Mouse (Mus musculus) ES-Bruce4 (cell line): Measurements from ENCODE around the gene Zbtb16. TPM values are rescaled to one million over a fixed set of nuclear protein-coding genes. Genes with fewer than 3 reads are reported as not detected.

ENCODE experiments used
- H3K27ac ChIP-seq: 2 replicates; pipeline ENCODE4 v1.5.1; 2012; ENCODE audit warnings: low read length, inconsistent platforms; ENCODE audit not compliant: insufficient read depth
- H3K27me3 ChIP-seq: 2 replicates; pipeline ENCODE4 v1.6.1; 2012; ENCODE audit warnings: mild to moderate bottlenecking, low read length, inconsistent platforms; ENCODE audit not compliant: control insufficient read depth, poor library complexity, insufficient read depth, severe bottlenecking
- H3K36me3 ChIP-seq: 2 replicates; pipeline ENCODE4 v1.6.1; 2012; ENCODE audit warnings: inconsistent platforms, mild to moderate bottlenecking, low read length, moderate library complexity; ENCODE audit not compliant: control insufficient read depth, poor library complexity, insufficient read depth, severe bottlenecking
- H3K4me1 ChIP-seq: one replicate; pipeline ENCODE4 v1.8.1; 2011; ENCODE audit warnings: low read length; ENCODE audit not compliant: control insufficient read depth, insufficient read depth
- H3K4me3 ChIP-seq: 2 replicates; pipeline ENCODE4 v1.5.1; 2011; ENCODE audit warnings: low read depth, mild to moderate bottlenecking, low read length
- H3K9ac ChIP-seq: 2 replicates; pipeline ENCODE4 v1.6.1; 2012; ENCODE audit warnings: low read depth, mild to moderate bottlenecking, inconsistent platforms; ENCODE audit not compliant: poor library complexity, severe bottlenecking
- H3K9me3 ChIP-seq: replicated peaks from 2 replicates; pipeline ENCODE4 v1.6.1; 2012; ENCODE audit warnings: mild to moderate bottlenecking, low read length, inconsistent platforms; ENCODE audit not compliant: control insufficient read depth, poor library complexity, insufficient read depth, severe bottlenecking
- CTCF ChIP-seq: IDR thresholded peaks from one replicate; pipeline ENCODE4 v1.8.1; 2011; ENCODE audit warnings: low read depth, low read length
- EP300 ChIP-seq: IDR thresholded peaks from 2 replicates; pipeline ENCODE4 v1.6.1; 2011; ENCODE audit warnings: low read depth, low read length; ENCODE audit not compliant: insufficient read depth
- POLR2A ChIP-seq: IDR thresholded peaks from one replicate; pipeline ENCODE4 v1.8.1; 2011; ENCODE audit warnings: low read length; ENCODE audit not compliant: insufficient read depth
- polyA plus RNA-seq: library from polyadenylated mRNA; stranded (reverse); fragments of >200 nt; gene quantifications from 2 replicates; pipeline ENCODE4 v1.2.4, GENCODE M21; 2011; ENCODE audit warnings: low read depth; ENCODE audit not compliant: missing spikeins, insufficient read depth, insufficient read length

Zbtb16 gene
- polyA plus RNA-seq, 1 experiment = 0.49 TPM

GRCm38 (mm10) chr9:48756261-48756812 lies 79.7 kb downstream of the Zbtb16 start:
- Histone ChIP-seq H3K27ac (no peak overlapping the region), H3K9me3 (no peaks in the 10 kb centered on the region), H3K9ac (no peak overlapping the region), H3K36me3 (no peaks in the 10 kb centered on the region), H3K4me1 (no peaks in the 10 kb centered on the region), H3K27me3 (no peaks in the 10 kb centered on the region), H3K4me3 (no peak overlapping the region)
- TF ChIP-seq POLR2A (no peak), EP300 (no peak), CTCF (no peak)

- Histone ChIP-seq H3K27ac (no peak overlapping the region), H3K9ac (no peak overlapping the region), H3K9me3 (no peaks in the 10 kb centered on the region), H3K27me3 (no peaks in the 10 kb centered on the region), H3K4me3 (no peak overlapping the region), H3K4me1 (no peaks in the 10 kb centered on the region), H3K36me3 (no peaks in the 10 kb centered on the region)
- TF ChIP-seq EP300 = no peak
- no peak for TF ChIP-seq CTCF
- no peak for TF ChIP-seq POLR2A
These were observed 80.5 kb downstream of the Zbtb16 start for GRCm38 (mm10) chr9:48755438-48756070.

- Histone ChIP-seq H3K36me3 (no peaks in the 10 kb centered on the region), H3K27ac (no peak overlapping the region), H3K9me3 (no peaks in the 10 kb centered on the region), H3K27me3 (no peaks in the 10 kb centered on the region), H3K4me3 (no peak overlapping the region), H3K9ac (no peak overlapping the region), H3K4me1 (no peaks in the 10 kb centered on the region)
- TF ChIP-seq CTCF (no peak), EP300 (no peak), POLR2A (no peak)
These were observed 81.6 kb downstream of the Zbtb16 start for GRCm38 (mm10) chr9:48754418-48754817.

GRCm38 (mm10) chr9:48753881-48754280 lies 82.1 kb downstream of the Zbtb16 start:
- H3K4me1 ChIP-seq = no peaks in the 10 kb centered on the region
- no peak overlapping the region for H3K4me3 ChIP-seq
- no peaks in the 10 kb centered on the region for H3K9me3 ChIP-seq
- no peak overlapping the region for H3K27ac ChIP-seq
- no peaks in the 10 kb centered on the region for H3K36me3 ChIP-seq
- no peaks in the 10 kb centered on the region for H3K27me3 ChIP-seq
- no peak overlapping the region for H3K9ac ChIP-seq
- no peak for TF ChIP-seq CTCF
- no peak for TF ChIP-seq EP300
- TF ChIP-seq POLR2A = no peak

GRCm38 (mm10) chr9:48751900-48752299 lies 84.1 kb downstream of the Zbtb16 start:
- Histone ChIP-seq H3K9me3 (no peaks in the 10 kb centered on the region), H3K27ac (no peak overlapping the region), H3K9ac (no peak overlapping the region), H3K4me1 (no peaks in the 10 kb centered on the region), H3K27me3 (no peaks in the 10 kb centered on the region), H3K36me3 (no peaks in the 10 kb centered on the region), H3K4me3 (no peak overlapping the region)
- no peak for TF ChIP-seq CTCF
- TF ChIP-seq EP300 = no peak
- no peak for TF ChIP-seq POLR2A

GRCm38 (mm10) chr9:48749666-48750065 lies 86.4 kb downstream of the Zbtb16 start:
- no peak overlapping the region for H3K9ac ChIP-seq
- TF ChIP-seq POLR2A (no peak), EP300 (no peak), CTCF (no peak)
- H3K36me3 ChIP-seq = no peaks in the 10 kb centered on the region

More at GRCm38 (mm10) chr9:48749666-48750065, 86.4 kb downstream of the Zbtb16 start:
- no peak overlapping the region for H3K27ac ChIP-seq
- no peaks in the 10 kb centered on the region for H3K27me3 ChIP-seq
- no peaks in the 10 kb centered on the region for H3K9me3 ChIP-seq
- no peak overlapping the region for H3K4me3 ChIP-seq
- H3K4me1 ChIP-seq = no peaks in the 10 kb centered on the region
